Mouse (Mus musculus): Measurements from ENCODE around the gene Cluh. TPM values are rescaled to one million over a fixed set of nuclear protein-coding genes. Genes with fewer than 3 reads are reported as not detected.

Cluh gene
- polyA plus RNA-seq, 1 experiment: 67.4 TPM

DNA sequence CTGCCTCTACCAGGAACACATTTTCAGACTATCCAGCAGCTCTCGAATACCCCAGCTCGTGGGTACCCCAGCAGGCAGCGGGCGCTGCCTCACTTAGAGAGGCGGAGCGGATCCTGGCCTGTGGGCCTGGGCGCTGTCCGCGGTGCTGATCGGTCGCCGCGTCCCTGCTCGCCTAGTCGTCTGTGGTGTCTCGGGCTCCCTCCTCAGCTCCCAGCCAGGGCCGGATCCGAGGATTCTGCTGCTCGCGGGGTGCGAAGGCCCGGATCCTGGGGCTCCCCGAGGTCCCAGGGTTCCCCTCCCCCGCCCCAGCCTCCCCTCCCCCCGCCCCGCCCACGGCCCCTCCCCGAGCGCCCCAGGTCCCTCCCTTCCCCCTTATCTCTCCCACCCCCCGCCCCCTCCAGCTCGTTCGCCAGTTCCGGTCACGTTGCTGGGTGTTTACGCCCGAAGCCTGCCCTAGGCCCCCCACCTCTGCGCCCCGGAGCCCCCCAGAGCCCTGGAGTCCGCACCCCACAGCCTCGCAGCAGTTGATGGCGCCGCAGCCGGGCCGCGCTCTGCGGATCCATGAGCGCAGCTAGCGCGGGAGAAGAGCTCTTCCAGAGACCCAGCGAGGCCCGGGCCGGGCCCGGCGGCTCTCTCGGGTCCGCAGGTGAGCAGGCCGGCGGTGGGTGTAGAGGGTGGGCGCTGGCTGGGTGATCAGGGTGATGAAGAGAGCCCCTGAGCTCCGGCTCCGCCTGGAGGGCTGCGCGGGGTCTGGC, 29.9 kb upstream of the Cluh start, which contains the start of gene Ccdc92b:
Ccdc92b (plus strand) TSS at position 405 of the 755 bp plus-strand sequence.
- under 1% methylated on average over 49 of the region's 63 CpGs for WGBS
- peak; percentile 69 to 83 for DNase-seq
- peak within 1 kb of the TSS; percentile 87 for H3K4me3 ChIP-seq (replicated peaks; ENCODE audit: insufficient read depth, low read depth, low read length)

DNA sequence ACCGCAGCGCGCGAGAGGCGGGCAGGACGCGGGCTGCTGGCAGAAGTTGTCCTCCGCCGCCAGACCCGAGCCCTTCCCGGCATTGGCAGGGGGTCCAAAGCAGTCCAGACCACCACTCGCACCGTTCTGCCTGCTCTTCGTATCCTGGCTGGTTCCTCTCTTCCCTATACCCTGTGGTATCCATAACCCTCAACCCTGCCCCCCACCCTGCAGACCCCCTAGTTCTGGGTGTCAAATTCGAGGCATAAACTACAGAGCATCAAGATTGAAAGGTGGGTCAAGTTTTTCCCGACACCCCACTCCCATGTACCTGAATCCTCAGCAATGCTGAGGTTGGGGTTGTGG, 29.4 kb upstream of the Cluh start:
- Histone ChIP-seq H3K27ac (ENCODE audit: insufficient read depth, low read length) (peak overlapping the region; percentile 68), H3K4me1 (ENCODE audit: control insufficient read depth, insufficient read depth, low read length) (peaks cover 13% of the 10 kb centered on the region), H3K27me3 (ENCODE audit: control insufficient read depth, insufficient read depth, low read length) (no peaks in the 10 kb centered on the region), H3K4me3 (replicated peaks; ENCODE audit: insufficient read depth, low read depth, low read length) (peak overlapping the region; percentile 87)
- WGBS: 1% methylated on average over 16 of the region's 16 CpGs
- no peak for DNase-seq
- TF ChIP-seq CTCF (IDR thresholded peaks at IDR 0.05; ENCODE audit: borderline replicate concordance, insufficient read depth, low read depth, low read length) (no peak), POLR2A (IDR thresholded peaks at IDR 0.05; ENCODE audit: borderline replicate concordance, insufficient read depth, low read length) (no peak)

More for the DNA sequence above, 29.9 kb upstream of the Cluh start, which contains the start of gene Ccdc92b:
- H3K27me3 ChIP-seq (ENCODE audit: control insufficient read depth, insufficient read depth, low read length): no peaks in the 10 kb centered on the region
- TF ChIP-seq POLR2A (IDR thresholded peaks at IDR 0.05; ENCODE audit: borderline replicate concordance, insufficient read depth, low read length) (no peak), CTCF (IDR thresholded peaks at IDR 0.05; ENCODE audit: borderline replicate concordance, insufficient read depth, low read depth, low read length) (no peak)
- peak within 1 kb of the TSS; percentile 68 for H3K27ac ChIP-seq (ENCODE audit: insufficient read depth, low read length)
- H3K4me1 ChIP-seq (ENCODE audit: control insufficient read depth, insufficient read depth, low read length): peaks cover 13% of the 10 kb centered on the region

DNA sequence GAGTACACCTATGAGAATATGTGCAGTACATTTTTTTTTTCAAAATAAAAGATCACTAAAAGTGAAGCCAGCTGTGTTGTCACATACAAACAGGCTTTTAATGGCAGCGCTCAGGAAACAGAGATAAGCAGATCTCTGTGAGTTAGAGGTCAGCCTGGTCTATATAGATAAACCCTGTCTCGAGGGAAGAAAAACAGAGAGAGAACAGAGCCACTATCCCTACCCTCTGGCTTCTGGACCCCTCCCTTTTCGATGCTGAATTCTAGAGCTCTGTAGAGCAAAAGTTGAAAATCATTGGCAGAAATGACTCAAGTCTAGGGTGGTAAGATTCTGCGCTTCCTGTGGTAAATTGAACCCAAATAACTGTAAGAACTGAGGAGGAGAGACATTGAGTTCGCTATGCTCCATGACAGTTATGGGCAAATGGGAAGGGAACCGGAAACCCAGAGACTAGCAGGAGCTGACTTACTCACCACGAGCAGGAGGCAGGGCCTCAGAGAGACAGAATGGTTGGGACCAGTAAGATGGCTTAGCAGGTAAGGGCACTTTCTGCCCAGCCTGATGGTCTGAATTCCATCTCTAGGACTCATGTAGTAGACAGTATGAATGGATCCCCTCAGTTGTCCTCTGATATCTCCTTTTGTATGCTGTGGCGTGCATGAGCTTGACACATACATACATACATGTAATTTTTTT, 27.2 kb upstream of the Cluh start:
- 80% methylated on average over 8 of the region's 8 CpGs for WGBS
- no peak for TF ChIP-seq CTCF (IDR thresholded peaks at IDR 0.05; ENCODE audit: borderline replicate concordance, insufficient read depth, low read depth, low read length)
- TF ChIP-seq POLR2A (IDR thresholded peaks at IDR 0.05; ENCODE audit: borderline replicate concordance, insufficient read depth, low read length): no peak

DNA sequence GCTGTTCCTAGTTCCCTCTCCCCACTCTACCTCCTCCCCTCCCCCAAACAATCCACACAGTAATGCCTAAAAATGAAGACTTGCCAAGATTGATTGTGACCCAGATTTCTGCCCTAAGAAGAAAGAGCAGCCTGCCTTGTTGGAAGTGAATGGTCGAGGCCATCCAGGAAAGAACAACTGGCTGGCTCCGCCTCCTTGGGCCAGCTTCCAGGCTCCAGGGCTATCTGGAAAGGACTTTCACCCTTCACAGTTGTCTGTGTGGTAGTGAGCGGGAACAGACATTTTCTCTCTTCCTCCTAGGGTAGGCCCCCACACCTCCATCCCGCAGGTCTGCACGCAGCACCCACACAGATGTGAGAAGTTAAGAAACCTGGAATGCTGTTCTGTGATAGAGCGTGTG, 25.6 kb upstream of the Cluh start:
- Histone ChIP-seq H3K4me1 (ENCODE audit: control insufficient read depth, insufficient read depth, low read length) (peaks cover 13% of the 10 kb centered on the region), H3K4me3 (replicated peaks; ENCODE audit: insufficient read depth, low read depth, low read length) (no peak overlapping the region), H3K27ac (ENCODE audit: insufficient read depth, low read length) (no peak overlapping the region), H3K27me3 (ENCODE audit: control insufficient read depth, insufficient read depth, low read length) (no peaks in the 10 kb centered on the region)
- no peak for TF ChIP-seq CTCF (IDR thresholded peaks at IDR 0.05; ENCODE audit: borderline replicate concordance, insufficient read depth, low read depth, low read length)
- no peak for TF ChIP-seq POLR2A (IDR thresholded peaks at IDR 0.05; ENCODE audit: borderline replicate concordance, insufficient read depth, low read length)
- WGBS: 74% methylated on average over 6 of the region's 6 CpGs
- no peak for DNase-seq

More for the DNA sequence above, 27.2 kb upstream of the Cluh start:
- Histone ChIP-seq H3K4me3 (replicated peaks; ENCODE audit: insufficient read depth, low read depth, low read length) (no peak overlapping the region), H3K27ac (ENCODE audit: insufficient read depth, low read length) (no peak overlapping the region), H3K27me3 (ENCODE audit: control insufficient read depth, insufficient read depth, low read length) (no peaks in the 10 kb centered on the region), H3K4me1 (ENCODE audit: control insufficient read depth, insufficient read depth, low read length) (peaks cover 13% of the 10 kb centered on the region)
- DNase-seq: no peak

DNA sequence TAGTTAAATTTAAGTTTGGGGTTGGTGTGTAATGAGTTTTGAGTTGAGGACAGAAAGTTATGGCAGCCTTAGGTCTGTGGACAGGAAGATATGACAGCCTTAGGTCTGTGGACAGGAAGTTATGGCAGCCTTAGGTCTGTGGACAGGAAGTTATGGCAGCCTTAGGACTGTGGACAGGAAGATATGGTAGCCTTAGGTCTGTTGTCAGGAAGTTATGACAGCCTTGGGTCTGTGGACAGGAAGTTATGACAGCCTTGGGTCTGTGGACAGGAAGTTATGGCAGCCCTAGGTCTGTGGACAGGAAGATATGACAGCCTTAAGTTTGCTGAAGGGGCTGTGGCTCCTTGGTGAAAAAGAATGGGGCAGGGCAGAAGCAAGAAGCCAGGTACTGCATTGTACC, 24.0 kb upstream of the Cluh start:
- DNase-seq: no peak
- H3K4me1 ChIP-seq (ENCODE audit: control insufficient read depth, insufficient read depth, low read length): peaks cover 13% of the 10 kb centered on the region

DNA sequence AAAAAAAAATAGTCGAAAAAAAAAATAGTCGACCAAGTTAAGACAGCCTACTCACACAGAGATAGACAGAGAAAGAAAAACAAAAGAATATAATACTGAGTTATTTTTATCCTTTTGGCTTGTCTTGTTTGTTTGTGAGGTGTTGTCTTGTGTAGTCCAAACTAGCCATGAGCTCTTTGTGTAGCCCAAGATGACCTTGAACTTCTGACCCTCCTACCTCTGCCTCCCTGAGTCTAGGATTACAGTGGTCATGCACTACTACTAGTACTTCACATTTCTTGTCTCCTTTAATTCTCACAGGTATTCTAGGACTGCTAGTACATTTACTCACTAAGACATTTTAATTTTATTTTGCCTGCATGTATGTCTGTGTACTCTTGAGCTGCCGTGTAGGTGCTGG, 21.8 kb upstream of the Cluh start:
- Histone ChIP-seq H3K4me1 (ENCODE audit: control insufficient read depth, insufficient read depth, low read length) (peaks cover 10% of the 10 kb centered on the region), H3K4me3 (replicated peaks; ENCODE audit: insufficient read depth, low read depth, low read length) (no peak overlapping the region), H3K27me3 (ENCODE audit: control insufficient read depth, insufficient read depth, low read length) (no peaks in the 10 kb centered on the region), H3K27ac (ENCODE audit: insufficient read depth, low read length) (no peak overlapping the region)
- no peak for DNase-seq
- TF ChIP-seq CTCF (IDR thresholded peaks at IDR 0.05; ENCODE audit: borderline replicate concordance, insufficient read depth, low read depth, low read length): no peak
- no peak for TF ChIP-seq POLR2A (IDR thresholded peaks at IDR 0.05; ENCODE audit: borderline replicate concordance, insufficient read depth, low read length)
- 87% methylated on average over 3 of the region's 3 CpGs for WGBS

More for the DNA sequence above, 24.0 kb upstream of the Cluh start:
- no peak overlapping the region for H3K4me3 ChIP-seq (replicated peaks; ENCODE audit: insufficient read depth, low read depth, low read length)
- H3K27me3 ChIP-seq (ENCODE audit: control insufficient read depth, insufficient read depth, low read length): no peaks in the 10 kb centered on the region
- no peak overlapping the region for H3K27ac ChIP-seq (ENCODE audit: insufficient read depth, low read length)
- no peak for TF ChIP-seq POLR2A (IDR thresholded peaks at IDR 0.05; ENCODE audit: borderline replicate concordance, insufficient read depth, low read length)
- TF ChIP-seq CTCF (IDR thresholded peaks at IDR 0.05; ENCODE audit: borderline replicate concordance, insufficient read depth, low read depth, low read length): no peak

DNA sequence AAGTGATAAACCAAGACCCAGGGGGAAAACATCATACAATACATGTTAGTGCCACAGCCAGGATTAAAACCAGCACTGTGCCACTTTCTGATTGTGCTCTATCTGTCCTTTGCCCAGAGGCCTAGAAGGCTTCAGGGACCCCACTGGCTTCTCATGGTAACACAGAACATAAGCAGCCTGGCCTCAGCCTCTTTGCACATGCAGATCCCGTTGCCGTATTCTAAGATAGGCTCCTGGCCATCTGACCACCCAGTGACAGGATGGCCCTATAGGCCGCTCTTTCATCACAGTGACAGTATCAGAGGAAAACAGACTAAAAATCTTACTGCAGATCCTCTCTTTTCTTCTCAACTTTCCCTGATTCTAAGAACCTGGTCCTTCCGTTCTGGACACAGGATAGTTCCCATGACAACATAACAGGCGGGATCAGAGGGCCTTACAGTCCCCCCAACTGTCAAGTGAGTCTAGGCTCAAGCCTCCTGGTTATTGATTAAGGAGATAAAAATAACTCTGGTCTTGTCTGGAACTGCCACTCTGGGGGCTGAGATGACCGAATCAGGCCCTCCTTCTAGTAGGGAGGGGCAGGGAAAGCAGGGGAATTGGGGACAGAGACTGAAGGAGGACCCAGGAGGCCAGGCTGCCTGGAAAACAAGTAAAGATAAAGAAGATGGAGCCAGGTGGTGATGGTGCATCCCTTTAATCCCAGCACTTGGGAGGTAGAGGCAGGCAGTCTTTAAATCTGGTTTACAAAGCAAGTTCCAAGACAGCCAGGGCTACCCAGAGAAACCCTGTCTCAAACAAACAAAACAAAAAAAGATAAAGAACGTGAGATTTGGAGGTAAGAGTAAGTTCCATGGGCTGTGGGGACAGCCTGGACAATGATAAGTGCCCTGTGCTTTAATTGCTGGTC, 17.2 kb upstream of the Cluh start:
- H3K27me3 ChIP-seq (ENCODE audit: control insufficient read depth, insufficient read depth, low read length): no peaks in the 10 kb centered on the region
- peaks cover under 1% of the 10 kb centered on the region; the same call in 1 of the 2 replicates for H3K4me1 ChIP-seq (ENCODE audit: control insufficient read depth, insufficient read depth, low read length)
- no peak overlapping the region for H3K4me3 ChIP-seq (replicated peaks; ENCODE audit: insufficient read depth, low read depth, low read length)
- no peak for DNase-seq
- no peak overlapping the region for H3K27ac ChIP-seq (ENCODE audit: insufficient read depth, low read length)
- 75% methylated on average over 7 of the region's 7 CpGs for WGBS
- TF ChIP-seq CTCF (IDR thresholded peaks at IDR 0.05; ENCODE audit: borderline replicate concordance, insufficient read depth, low read depth, low read length) (no peak), POLR2A (IDR thresholded peaks at IDR 0.05; ENCODE audit: borderline replicate concordance, insufficient read depth, low read length) (no peak)
